Mouse (Mus musculus) midbrain, embryonic 14.5 days (tissue): Measurements from ENCODE around the gene Phldb2. TPM values are rescaled to one million over a fixed set of nuclear protein-coding genes. Genes with fewer than 3 reads are reported as not detected.

Source experiments
- ATAC-seq: fragments of 200-750 bp; cut with Nextera tagmentation; 2 replicates; pipeline ENCODE4 v1.8.0; 2017; ENCODE audit warnings: moderate number of reproducible peaks, moderate library complexity; ENCODE audit not compliant: low FRiP score, low TSS enrichment
- DNase-seq: peaks from one replicate; pipeline ENCODE4 v3.0.0-alpha.2; 2015
- H3K27ac ChIP-seq: fragments of 300-500 bp; sonication (generic); replicated peaks from 2 replicates; pipeline ENCODE4 v1.5.1; 2014; ENCODE audit warnings: mild to moderate bottlenecking, low read depth, low read length, moderate library complexity
- H3K27me3 ChIP-seq: fragments of 300-500 bp; sonication (generic); 2 replicates; pipeline ENCODE4 v1.6.1; 2014; ENCODE audit warnings: low read length, control low read depth, mixed read lengths; ENCODE audit not compliant: control insufficient read depth, insufficient read depth
- H3K36me3 ChIP-seq: fragments of 300-500 bp; sonication (generic); 2 replicates; pipeline ENCODE4 v1.6.1; 2014; ENCODE audit warnings: low read length, control low read depth; ENCODE audit not compliant: control insufficient read depth, insufficient read depth
- H3K4me1 ChIP-seq: fragments of 300-500 bp; sonication (generic); 2 replicates; pipeline ENCODE4 v1.6.1; 2014; ENCODE audit warnings: mild to moderate bottlenecking, antibody characterized with exemption, low read length, control low read depth; ENCODE audit not compliant: control insufficient read depth, insufficient read depth
- H3K4me2 ChIP-seq: fragments of 300-500 bp; sonication (generic); 2 replicates; pipeline ENCODE4 v1.6.1; 2014; ENCODE audit warnings: mild to moderate bottlenecking, low read length, moderate library complexity
- H3K4me3 ChIP-seq: fragments of 300-500 bp; sonication (generic); replicated peaks from 2 replicates; pipeline ENCODE4 v1.5.1; 2014; ENCODE audit warnings: low read depth, low read length
- H3K9ac ChIP-seq: fragments of 300-500 bp; sonication (generic); replicated peaks from 2 replicates; pipeline ENCODE4 v1.6.1; 2014; ENCODE audit warnings: mild to moderate bottlenecking, low read length, moderate library complexity
- H3K9me3 ChIP-seq: fragments of 300-500 bp; sonication (generic); 2 replicates; pipeline ENCODE4 v1.6.1; 2016; ENCODE audit warnings: low read length, control low read depth, mixed read lengths; ENCODE audit not compliant: control insufficient read depth
- whole genome bisulfite sequencing: fragments of 180-500 bp; shearing (Covaris S2); extraction: QIAGEN DNeasy Blood & Tissue Kit; methylation state at CpG from one replicate; pipeline ENCODE4 v1.1.7; 2014; 5-methylcytosine and 5-hydroxymethylcytosine counted together
- polyA plus RNA-seq: library from polyadenylated mRNA; unstranded; fragments of >200 nt; fragmentation: Nextera tagmentation; extraction: Ambion mirVana; gene quantifications from 2 replicates; pipeline ENCODE4 v1.2.1, GENCODE M21; 2014

The Phldb2 gene
- polyA plus RNA-seq, 1 experiment from 2014 or later = 6.4 TPM

- 87% methylated on average over 10 of the region's 10 CpGs for WGBS
- Histone ChIP-seq H3K27me3 (no peaks in the 10 kb centered on the region), H3K4me3 (no peak overlapping the region), H3K27ac (0 out of 2 replicates have a peak overlapping the region, but pooled peaks have one; percentile 20), H3K9me3 (no peaks in the 10 kb centered on the region), H3K4me1 (peaks cover 36% of the 10 kb centered on the region), H3K4me2 (peak overlapping the region; percentile 69; the same call in 1 of the 2 replicates), H3K36me3 (peaks cover 55% of the 10 kb centered on the region), H3K9ac (no peak overlapping the region; the same call in 1 of the 2 replicates)
- DNase-seq (no peak), ATAC-seq (no peak)
Observed at GRCm38 (mm10) chr16:45720022-45720630, 233.3 kb downstream of the Phldb2 start.

- ATAC-seq (no peak), DNase-seq (no peak)
- no peak overlapping the region for H3K4me2 ChIP-seq
- no peak overlapping the region for H3K4me3 ChIP-seq
- no peak overlapping the region for H3K9ac ChIP-seq
- WGBS = 98% methylated on average over 4 of the region's 4 CpGs
- peaks cover 71% of the 10 kb centered on the region for H3K36me3 ChIP-seq
- H3K9me3 ChIP-seq = no peaks in the 10 kb centered on the region
- H3K27me3 ChIP-seq = no peaks in the 10 kb centered on the region
- no peak overlapping the region for H3K27ac ChIP-seq
- peaks cover 32% of the 10 kb centered on the region for H3K4me1 ChIP-seq
Observed at GRCm38 (mm10) chr16:45718296-45718695, 235.1 kb downstream of the Phldb2 start.

GRCm38 (mm10) chr16:45714489-45715150, 238.8 kb downstream of the Phldb2 start:
- ATAC-seq (no peak), DNase-seq (no peak)
- H3K9me3 ChIP-seq = no peaks in the 10 kb centered on the region
- 87% methylated on average over 5 of the region's 5 CpGs for WGBS
- H3K27me3 ChIP-seq = no peaks in the 10 kb centered on the region
- peaks cover 83% of the 10 kb centered on the region for H3K36me3 ChIP-seq
- H3K4me3 ChIP-seq = no peak overlapping the region
- H3K4me2 ChIP-seq = no peak overlapping the region
- H3K9ac ChIP-seq = no peak overlapping the region
- H3K4me1 ChIP-seq = peaks cover 1% of the 10 kb centered on the region; the same call in 1 of the 2 replicates
- no peak overlapping the region for H3K27ac ChIP-seq

- no peaks in the 10 kb centered on the region for H3K9me3 ChIP-seq
- no peak for DNase-seq
- 92% methylated on average over 1 of the region's 1 CpGs for WGBS
- no peaks in the 10 kb centered on the region for H3K27me3 ChIP-seq
- no peak overlapping the region for H3K4me2 ChIP-seq
- no peak for ATAC-seq
- H3K4me3 ChIP-seq = no peak overlapping the region
- H3K27ac ChIP-seq = no peak overlapping the region
- H3K36me3 ChIP-seq = peaks cover 80% of the 10 kb centered on the region
- H3K9ac ChIP-seq = no peak overlapping the region
- H3K4me1 ChIP-seq = no peaks in the 10 kb centered on the region
Observed at GRCm38 (mm10) chr16:45713878-45714277, 239.5 kb downstream of the Phldb2 start.

- Histone ChIP-seq H3K4me3 (no peak overlapping the region), H3K27ac (no peak overlapping the region), H3K4me1 (no peaks in the 10 kb centered on the region), H3K9me3 (no peaks in the 10 kb centered on the region), H3K4me2 (no peak overlapping the region), H3K27me3 (no peaks in the 10 kb centered on the region), H3K9ac (no peak overlapping the region), H3K36me3 (peaks cover 74% of the 10 kb centered on the region)
- ATAC-seq = no peak
- no peak for DNase-seq
- WGBS = 77% methylated on average over 5 of the region's 5 CpGs
Observed at GRCm38 (mm10) chr16:45713261-45713660, 240.1 kb downstream of the Phldb2 start.

GRCm38 (mm10) chr16:45711263-45711662, 242.1 kb downstream of the Phldb2 start:
- no peaks in the 10 kb centered on the region for H3K9me3 ChIP-seq
- DNase-seq = peak; percentile 35
- no peak overlapping the region; the same call in 1 of the 2 replicates for H3K27ac ChIP-seq
- H3K4me3 ChIP-seq = no peak overlapping the region
- H3K4me2 ChIP-seq = no peak overlapping the region
- peaks cover 54% of the 10 kb centered on the region for H3K36me3 ChIP-seq
- H3K27me3 ChIP-seq = no peaks in the 10 kb centered on the region
- H3K9ac ChIP-seq = no peak overlapping the region
- ATAC-seq = no peak
- 77% methylated on average over 7 of the region's 7 CpGs for WGBS
- no peaks in the 10 kb centered on the region for H3K4me1 ChIP-seq

- Histone ChIP-seq H3K4me2 (no peak overlapping the region), H3K4me1 (0 out of 2 replicates have a peak, but pooled peaks cover 3% of the 10 kb centered on the region), H3K27me3 (no peaks in the 10 kb centered on the region), H3K36me3 (no peaks in the 10 kb centered on the region), H3K27ac (no peak overlapping the region), H3K9ac (no peak overlapping the region), H3K9me3 (no peaks in the 10 kb centered on the region), H3K4me3 (no peak overlapping the region)
- 85% methylated on average over 5 of the region's 5 CpGs for WGBS
- DNase-seq = no peak
- no peak for ATAC-seq
Observed at GRCm38 (mm10) chr16:45699301-45699700, 254.1 kb downstream of the Phldb2 start.

GRCm38 (mm10) chr16:45697996-45698395, 255.4 kb downstream of the Phldb2 start:
- H3K36me3 ChIP-seq = no peaks in the 10 kb centered on the region
- peaks cover 8% of the 10 kb centered on the region; the same call in 1 of the 2 replicates for H3K4me1 ChIP-seq
- H3K27me3 ChIP-seq = no peaks in the 10 kb centered on the region
- peak; percentile 24 for DNase-seq
- H3K4me3 ChIP-seq = no peak overlapping the region
- ATAC-seq = no peak
- no peak overlapping the region for H3K4me2 ChIP-seq
- 56% methylated on average over 6 of the region's 6 CpGs for WGBS
- H3K9me3 ChIP-seq = no peaks in the 10 kb centered on the region
- H3K9ac ChIP-seq = no peak overlapping the region
- H3K27ac ChIP-seq = no peak overlapping the region
